Mouse (Mus musculus): ENCODE results near the gene Dclk1.

DNA sequence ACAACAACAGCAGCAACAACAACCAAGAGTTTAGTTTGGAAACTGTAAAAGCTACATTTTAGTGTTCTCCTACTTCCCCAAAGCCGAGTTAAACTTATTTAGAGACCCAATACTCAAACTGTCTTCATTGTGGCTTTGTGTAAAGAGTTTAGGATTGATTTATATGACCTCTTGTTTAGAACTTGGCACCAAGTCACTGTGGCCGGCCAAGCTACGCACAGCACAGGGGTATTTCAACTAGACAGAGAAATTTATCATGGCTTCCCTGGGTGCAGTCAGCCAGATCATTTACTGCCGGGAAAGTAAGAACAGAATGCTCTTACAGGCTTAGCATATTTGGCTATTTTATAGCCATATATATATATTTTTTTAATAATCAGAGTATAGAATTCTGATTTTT, 49.8 kb downstream of the Dclk1 start:
- TF ChIP-seq CTCF (IDR thresholded peaks at IDR 0.05; ENCODE audit: low read depth) (no peak), EP300 (IDR thresholded peaks at IDR 0.05; ENCODE audit: low read depth) (no peak)

Measured in liver, embryonic 14.5 days (tissue).